ENCODE assay signal across 8 mouse cellular contexts in genomic region chr3:121535813-121536504, GRCm38 (mm10). TPM values are rescaled to one million over a fixed set of nuclear protein-coding genes. Genes with fewer than 3 reads are reported as not detected.
DNase-seq lines count a peak whose midpoint lies in the region; ATAC-seq and TF ChIP-seq lines count a peak whose summit lies in the region.

No protein-coding gene starts in this region.

- 78% methylated on average over 3 of the region's 3 CpGs for WGBS in liver, postnatal 0 days (ENCODE audit: insufficient replicate concordance)
- 78% methylated on average over 3 of the region's 3 CpGs for WGBS in liver, embryonic 12.5 days (ENCODE audit: insufficient replicate concordance)
- WGBS in lung, postnatal 0 days, result 82% methylated on average over 3 of the region's 3 CpGs

- H3K36me3 ChIP-seq in liver, postnatal 0 days (replicated peaks; ENCODE audit: insufficient read depth, low read length), result no peaks in the 10 kb centered on the region
- no peaks in the 10 kb centered on the region for H3K36me3 ChIP-seq in liver, embryonic 12.5 days
- no peaks in the 10 kb centered on the region for H3K36me3 ChIP-seq in lung, postnatal 0 days (ENCODE audit: insufficient read depth, low read length)

- no peaks in the 10 kb centered on the region for H3K9me3 ChIP-seq in liver, postnatal 0 days (ENCODE audit: low read length)
- H3K9me3 ChIP-seq in liver, embryonic 12.5 days (replicated peaks), result no peaks in the 10 kb centered on the region
- H3K9me3 ChIP-seq in lung, postnatal 0 days (ENCODE audit: low read length), result no peaks in the 10 kb centered on the region

- no peak overlapping the region for H3K4me3 ChIP-seq in liver, postnatal 0 days (ENCODE audit: low read depth, low read length)
- no peak overlapping the region for H3K4me3 ChIP-seq in liver, embryonic 12.5 days
- no peak overlapping the region for H3K4me3 ChIP-seq in lung, postnatal 0 days (ENCODE audit: low read depth, low read length)

- H3K4me1 ChIP-seq in liver, postnatal 0 days (ENCODE audit: insufficient read depth), result no peaks in the 10 kb centered on the region
- peaks cover 16% of the 10 kb centered on the region; the same call in 1 of the 2 replicates for H3K4me1 ChIP-seq in liver, embryonic 12.5 days
- no peaks in the 10 kb centered on the region; the same call in 1 of the 2 replicates for H3K4me1 ChIP-seq in lung, postnatal 0 days (ENCODE audit: insufficient read depth, low read depth, low read length)

- ATAC-seq in liver, postnatal 0 days, result no peak
- no peak for ATAC-seq in liver, embryonic 12.5 days
- ATAC-seq in lung, postnatal 0 days, result no peak

- no peak overlapping the region for H3K9ac ChIP-seq in liver, postnatal 0 days (replicated peaks)
- H3K9ac ChIP-seq in liver, embryonic 12.5 days, result no peak overlapping the region
- H3K9ac ChIP-seq in lung, postnatal 0 days (replicated peaks; ENCODE audit: low read depth), result no peak overlapping the region

- H3K4me2 ChIP-seq in liver, postnatal 0 days (ENCODE audit: low read depth, low read length), result no peak overlapping the region
- no peak overlapping the region for H3K4me2 ChIP-seq in liver, embryonic 12.5 days
- H3K4me2 ChIP-seq in lung, postnatal 0 days (replicated peaks; ENCODE audit: low read depth, low read length), result no peak overlapping the region

- peak; percentile 82 for TF ChIP-seq CTCF in liver, postnatal 0 days (IDR thresholded peaks at IDR 0.05; ENCODE audit: low read depth)
- peak; percentile 85 for TF ChIP-seq CTCF in lung, postnatal 0 days (IDR thresholded peaks at IDR 0.05)

- no peak for TF ChIP-seq EP300 in liver, postnatal 0 days (IDR thresholded peaks at IDR 0.05; ENCODE audit: low read depth)
- 0 out of 2 replicates have a peak, but pooled peaks have one; percentile 33 for TF ChIP-seq EP300 in lung, postnatal 0 days (IDR thresholded peaks at IDR 0.05)

- peak; percentile 40 to 48 for DNase-seq in adrenal gland, adult 18-20 months (ENCODE audit: low spot score in 2 of 2)
- DNase-seq in adrenal gland, postnatal 4 days (ENCODE audit: low spot score in 2 of 2), result no peak
- peak; percentile 59 for DNase-seq in liver, postnatal 0 days
- DNase-seq in cerebellum, adult 11 months, result peak; percentile 30
- peak; percentile 67 for DNase-seq in heart, postnatal 4 days
- peak; percentile 70 for DNase-seq in lung, postnatal 0 days (ENCODE audit: low spot score)
- DNase-seq in testis, postnatal 10 days (ENCODE audit: low spot score), result peak; percentile 63

- H3K27ac ChIP-seq in liver, postnatal 0 days (ENCODE audit: low read depth), result no peak overlapping the region
- no peak overlapping the region for H3K27ac ChIP-seq in liver, embryonic 12.5 days
- H3K27ac ChIP-seq in lung, postnatal 0 days (ENCODE audit: low read length), result no peak overlapping the region

- H3K27me3 ChIP-seq in liver, postnatal 0 days (ENCODE audit: insufficient read depth, low read length), result no peaks in the 10 kb centered on the region
- peaks cover 29% of the 10 kb centered on the region for H3K27me3 ChIP-seq in liver, embryonic 12.5 days (replicated peaks)
- H3K27me3 ChIP-seq in lung, postnatal 0 days (replicated peaks; ENCODE audit: insufficient read depth, low read length), result no peaks in the 10 kb centered on the region

RNA-seq across cellular contexts. Expression of gene Slc44a3, which starts 3.8 kb away (rescaled TPM):
- 10 to 100 TPM; 20.3 to 24.1 TPM for total RNA-seq in adrenal gland, adult 18-20 months (2021)
- 10 to 100 TPM; 14.8 to 21.0 TPM for total RNA-seq in adrenal gland, postnatal 4 days (2021)
- 15.2 and 16.6 TPM in 2 replicates for polyA plus RNA-seq in liver, postnatal 0 days (2015; fragmentation: Nextera tagmentation; extraction: Ambion mirVana)
- polyA plus RNA-seq in liver, embryonic 12.5 days (2016; fragmentation: Nextera tagmentation; extraction: Ambion mirVana), result 3.7 and 3.9 TPM in 2 replicates
- under 1 TPM; 0.41 to 0.98 TPM for total RNA-seq in heart, postnatal 4 days (2021)
- 45.4 and 48.7 TPM in 2 replicates for polyA plus RNA-seq in lung, postnatal 0 days (2015; fragmentation: Nextera tagmentation; extraction: Ambion mirVana)

Comparison
In these comparisons a context has a peak if more than half of its experiments do, and no peak if none do; other contexts are left out.
1. DNase-seq: peak in adrenal gland, adult 18-20 months (2 of 2), liver, postnatal 0 days (single experiment), cerebellum, adult 11 months (single experiment), heart, postnatal 4 days (single experiment), lung, postnatal 0 days (single experiment) and testis, postnatal 10 days (single experiment); none in adrenal gland, postnatal 4 days (0 of 2).
2. RNA of gene Slc44a3, which starts 3.8 kb away (total RNA-seq): 20.3 to 24.1 TPM in adrenal gland, adult 18-20 months and 14.8 to 21.0 TPM in adrenal gland, postnatal 4 days; 0.41 to 0.98 TPM in heart, postnatal 4 days; every median in the first group is over 4 times any median in the second.